Mouse (Mus musculus): ENCODE measurements around the gene Tmem236. TPM values are rescaled to one million over a fixed set of nuclear protein-coding genes. Genes with fewer than 3 reads are reported as not detected.

Tmem236 gene
- polyA plus RNA-seq (2015; fragmentation: Nextera tagmentation; extraction: Ambion mirVana) = 0.18 TPM in 1 of 2 replicates, not detected in the other

DNA sequence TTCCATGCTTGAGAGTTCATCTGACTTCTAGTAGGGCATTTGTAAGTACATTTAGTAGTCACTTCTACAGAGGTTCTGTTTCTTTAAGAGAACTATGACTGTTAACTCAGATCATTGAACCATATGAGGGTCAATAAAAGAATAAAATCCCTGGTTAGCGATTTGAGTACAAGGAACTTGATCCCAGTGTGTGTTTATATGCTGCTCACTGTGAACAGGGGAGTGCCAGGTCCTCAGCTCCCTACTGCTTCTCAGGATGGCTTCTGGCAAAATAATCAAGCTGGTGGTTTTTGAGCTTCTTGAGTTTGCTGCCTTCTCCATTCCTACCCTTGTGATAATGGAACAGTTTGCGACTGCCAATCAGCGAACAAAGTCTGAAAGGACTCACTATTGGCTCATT is at the start of gene Tmem236:
Tmem236 (plus strand) TSS at position 190 of the 400 bp plus-strand sequence.
- H3K36me3 ChIP-seq (ENCODE audit: control insufficient read depth, insufficient read depth) = no peaks in the 10 kb centered on the region
- no peak within 1 kb of the TSS for H3K4me2 ChIP-seq (ENCODE audit: low read depth, low read length)
- 70% methylated on average over 3 of the region's 3 CpGs for WGBS (ENCODE audit: insufficient replicate concordance)
- H3K4me3 ChIP-seq (ENCODE audit: low read depth, low read length) = no peak within 1 kb of the TSS
- H3K27ac ChIP-seq (ENCODE audit: low read length) = no peak within 1 kb of the TSS
- no peaks in the 10 kb centered on the region; the same call in 1 of the 2 replicates for H3K4me1 ChIP-seq (ENCODE audit: control insufficient read depth, low read depth, low read length)
- no peaks in the 10 kb centered on the region for H3K9me3 ChIP-seq (replicated peaks; ENCODE audit: control insufficient read depth, low read length)
- ATAC-seq (ENCODE audit: low read depth) = no peak
- H3K27me3 ChIP-seq (ENCODE audit: control insufficient read depth, insufficient read depth, low read depth, low read length) = no peaks in the 10 kb centered on the region
- H3K9ac ChIP-seq (ENCODE audit: low read depth, low read length) = no peak within 1 kb of the TSS

DNA sequence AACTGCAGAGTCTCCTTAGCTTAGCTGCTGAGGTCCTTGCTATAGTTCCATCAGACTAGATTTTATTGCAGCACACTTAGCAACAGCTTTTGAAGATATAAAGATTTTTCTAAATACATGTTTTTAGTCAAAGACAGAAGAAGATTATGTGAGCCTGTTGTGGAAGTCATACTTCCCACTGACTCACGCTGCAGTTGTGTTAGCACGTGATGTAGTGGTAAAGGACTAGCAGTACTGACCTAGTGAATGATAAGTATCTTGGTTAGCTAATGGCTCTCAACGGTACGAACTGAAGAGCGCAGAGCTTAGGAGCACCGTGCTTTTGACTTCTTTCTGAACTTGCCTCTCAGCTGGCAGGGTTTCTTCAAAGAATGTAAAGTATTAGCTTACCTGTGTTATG is 47.9 kb upstream of the Tmem236 start:
- no peak overlapping the region for H3K27ac ChIP-seq (ENCODE audit: low read length)
- no peak overlapping the region for H3K4me2 ChIP-seq (ENCODE audit: low read depth, low read length)
- no peak overlapping the region for H3K4me3 ChIP-seq (ENCODE audit: low read depth, low read length)
- H3K27me3 ChIP-seq (ENCODE audit: control insufficient read depth, insufficient read depth, low read depth, low read length) = no peaks in the 10 kb centered on the region
- no peak overlapping the region for H3K9ac ChIP-seq (ENCODE audit: low read depth, low read length)
- H3K36me3 ChIP-seq (ENCODE audit: control insufficient read depth, insufficient read depth) = peaks cover 8% of the 10 kb centered on the region
- 74% methylated on average over 6 of the region's 6 CpGs for WGBS (ENCODE audit: insufficient replicate concordance)
- H3K9me3 ChIP-seq (replicated peaks; ENCODE audit: control insufficient read depth, low read length) = no peaks in the 10 kb centered on the region
- no peaks in the 10 kb centered on the region for H3K4me1 ChIP-seq (ENCODE audit: control insufficient read depth, low read depth, low read length)
- ATAC-seq (ENCODE audit: low read depth) = no peak

DNA sequence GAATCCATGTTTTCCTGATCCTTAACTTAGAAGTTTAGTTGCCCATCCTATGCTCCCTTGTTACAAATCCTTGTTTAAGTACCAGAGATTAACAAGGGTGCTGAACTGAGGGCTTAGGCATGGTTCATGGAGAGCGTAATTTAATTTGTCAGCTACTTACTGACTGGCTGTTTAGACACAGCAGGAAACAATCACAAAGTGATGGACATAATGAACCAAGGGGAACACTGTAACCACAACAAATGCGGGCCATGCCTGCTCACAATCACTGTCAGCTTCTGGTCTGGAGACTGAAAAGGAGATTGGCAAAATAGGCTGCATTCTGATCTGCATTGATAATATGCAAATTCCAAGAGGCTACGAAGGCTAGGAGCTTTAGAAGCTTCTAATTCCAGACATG is 46.7 kb upstream of the Tmem236 start:
- H3K36me3 ChIP-seq (ENCODE audit: control insufficient read depth, insufficient read depth) = peaks cover 9% of the 10 kb centered on the region
- H3K9me3 ChIP-seq (replicated peaks; ENCODE audit: control insufficient read depth, low read length) = no peaks in the 10 kb centered on the region
- H3K27me3 ChIP-seq (ENCODE audit: control insufficient read depth, insufficient read depth, low read depth, low read length) = no peaks in the 10 kb centered on the region
- H3K4me1 ChIP-seq (ENCODE audit: control insufficient read depth, low read depth, low read length) = no peaks in the 10 kb centered on the region
- WGBS (ENCODE audit: insufficient replicate concordance) = 73% methylated on average over 3 of the region's 3 CpGs
- no peak overlapping the region for H3K4me3 ChIP-seq (ENCODE audit: low read depth, low read length)
- ATAC-seq (ENCODE audit: low read depth) = no peak
- no peak overlapping the region for H3K4me2 ChIP-seq (ENCODE audit: low read depth, low read length)
- no peak overlapping the region for H3K27ac ChIP-seq (ENCODE audit: low read length)
- H3K9ac ChIP-seq (ENCODE audit: low read depth, low read length) = no peak overlapping the region

DNA sequence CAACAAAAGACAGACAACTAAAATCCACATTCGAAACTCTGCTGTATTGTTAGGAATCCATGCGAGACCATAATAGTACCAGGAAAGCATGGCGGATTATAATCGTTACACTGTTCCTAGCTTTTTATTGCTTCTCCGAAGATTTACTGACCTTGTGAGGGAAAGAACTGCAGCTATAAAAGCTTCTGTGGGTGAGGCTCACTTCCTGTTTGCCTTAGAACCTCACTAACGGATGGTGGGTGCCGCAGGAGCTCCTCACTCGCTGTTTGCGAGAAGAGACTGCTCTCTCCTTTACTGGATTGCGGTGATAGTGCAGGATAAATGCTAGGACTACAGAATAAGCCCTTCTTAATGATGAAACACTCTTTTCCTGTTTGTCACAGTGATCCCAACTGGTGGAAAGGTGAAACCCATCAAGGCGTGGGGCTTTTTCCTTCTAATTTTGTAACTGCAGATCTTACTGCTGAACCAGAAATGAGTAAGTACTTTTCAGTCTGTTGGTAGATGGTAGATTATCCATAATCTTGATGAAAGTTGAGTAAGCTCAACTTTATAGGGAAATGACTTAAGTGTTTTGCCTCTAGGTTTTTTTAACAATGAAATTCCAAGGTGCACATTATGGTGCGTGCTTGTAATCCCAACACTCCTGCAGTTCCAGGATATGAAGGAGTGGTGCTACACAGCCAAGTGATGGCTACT is 43.5 kb upstream of the Tmem236 start:
- no peaks in the 10 kb centered on the region for H3K4me1 ChIP-seq (ENCODE audit: control insufficient read depth, low read depth, low read length)
- H3K4me2 ChIP-seq (ENCODE audit: low read depth, low read length) = peak overlapping the region; percentile 8; the same call in 1 of the 2 replicates
- H3K4me3 ChIP-seq (ENCODE audit: low read depth, low read length) = no peak overlapping the region
- no peaks in the 10 kb centered on the region for H3K27me3 ChIP-seq (ENCODE audit: control insufficient read depth, insufficient read depth, low read depth, low read length)
- no peak for ATAC-seq (ENCODE audit: low read depth)
- 35% methylated on average over 12 of the region's 12 CpGs for WGBS (ENCODE audit: insufficient replicate concordance)
- H3K36me3 ChIP-seq (ENCODE audit: control insufficient read depth, insufficient read depth) = peaks cover 5% of the 10 kb centered on the region
- H3K27ac ChIP-seq (ENCODE audit: low read length) = no peak overlapping the region
- no peak overlapping the region for H3K9ac ChIP-seq (ENCODE audit: low read depth, low read length)
- H3K9me3 ChIP-seq (replicated peaks; ENCODE audit: control insufficient read depth, low read length) = no peaks in the 10 kb centered on the region

DNA sequence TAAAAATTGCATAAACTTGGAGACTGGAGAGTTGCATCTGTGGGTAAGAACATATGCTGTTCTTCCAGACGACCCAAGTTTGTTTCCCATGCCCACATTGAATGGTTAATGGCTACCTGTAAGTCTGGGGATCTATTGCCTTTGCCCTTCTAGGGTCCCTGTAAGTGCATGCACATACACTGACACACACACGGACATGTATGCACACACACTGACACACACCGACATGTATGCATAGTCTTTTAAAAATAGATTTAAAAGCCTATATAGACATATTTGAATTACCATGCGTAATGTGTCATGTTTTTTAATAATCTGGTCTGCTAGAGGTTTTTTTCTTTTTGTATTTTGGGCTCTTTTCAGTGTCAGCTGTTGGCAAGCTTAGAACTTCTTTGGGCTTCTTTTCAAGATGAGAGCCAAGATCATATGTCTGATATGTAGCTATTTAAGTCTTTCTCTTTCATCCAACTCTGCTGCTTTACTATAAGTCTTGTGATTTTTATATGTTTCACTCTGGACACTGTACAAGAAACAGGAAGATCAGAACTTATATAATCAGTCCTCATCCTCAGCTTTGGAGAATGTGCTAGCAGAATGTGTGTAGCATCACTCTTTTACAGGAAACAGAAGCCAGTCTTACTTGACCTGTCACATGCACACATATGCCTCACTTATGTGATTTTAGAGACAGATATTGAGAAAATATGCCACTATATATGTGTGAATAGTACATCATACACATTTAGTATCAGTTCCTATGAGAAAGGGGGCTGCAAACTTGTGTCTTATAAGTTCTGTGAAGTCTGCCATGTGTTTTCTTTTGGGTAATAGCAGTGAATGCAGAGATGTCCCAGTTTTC is 41.6 kb upstream of the Tmem236 start:
- no peaks in the 10 kb centered on the region for H3K4me1 ChIP-seq (ENCODE audit: control insufficient read depth, low read depth, low read length)
- 75% methylated on average over 4 of the region's 4 CpGs for WGBS (ENCODE audit: insufficient replicate concordance)
- H3K36me3 ChIP-seq (ENCODE audit: control insufficient read depth, insufficient read depth) = peaks cover 5% of the 10 kb centered on the region

DNA sequence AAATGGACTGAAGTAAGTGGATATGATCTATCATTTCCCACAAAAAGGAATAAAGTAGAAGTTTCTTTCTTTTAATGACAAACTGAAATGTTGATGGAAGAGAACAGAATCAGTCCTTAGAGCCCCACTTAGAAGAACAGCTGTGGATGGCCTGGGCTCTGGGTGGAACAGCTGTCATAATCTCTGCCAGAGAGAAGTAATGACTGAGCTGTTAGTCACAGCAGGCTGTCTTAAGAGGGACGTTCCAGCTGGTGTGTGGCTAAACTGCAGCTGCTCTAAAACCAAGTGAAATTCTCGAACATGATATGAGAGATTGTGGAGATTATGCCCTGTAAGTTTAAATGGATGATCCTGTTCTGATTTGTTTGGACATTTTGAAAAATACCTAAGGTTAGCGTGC is 37.4 kb upstream of the Tmem236 start:
- ATAC-seq (ENCODE audit: low read depth) = no peak
- H3K9ac ChIP-seq (ENCODE audit: low read depth, low read length) = no peak overlapping the region
- H3K4me3 ChIP-seq (ENCODE audit: low read depth, low read length) = no peak overlapping the region
- H3K4me1 ChIP-seq (ENCODE audit: control insufficient read depth, low read depth, low read length) = no peaks in the 10 kb centered on the region
- no peaks in the 10 kb centered on the region for H3K9me3 ChIP-seq (replicated peaks; ENCODE audit: control insufficient read depth, low read length)
- no peak overlapping the region for H3K4me2 ChIP-seq (ENCODE audit: low read depth, low read length)
- peaks cover 10% of the 10 kb centered on the region for H3K36me3 ChIP-seq (ENCODE audit: control insufficient read depth, insufficient read depth)
- H3K27ac ChIP-seq (ENCODE audit: low read length) = no peak overlapping the region
- 70% methylated on average over 3 of the region's 3 CpGs for WGBS (ENCODE audit: insufficient replicate concordance)
- no peaks in the 10 kb centered on the region for H3K27me3 ChIP-seq (ENCODE audit: control insufficient read depth, insufficient read depth, low read depth, low read length)

More for the DNA sequence above, 41.6 kb upstream of the Tmem236 start:
- Histone ChIP-seq H3K4me2 (ENCODE audit: low read depth, low read length) (no peak overlapping the region), H3K4me3 (ENCODE audit: low read depth, low read length) (no peak overlapping the region), H3K27me3 (ENCODE audit: control insufficient read depth, insufficient read depth, low read depth, low read length) (no peaks in the 10 kb centered on the region), H3K27ac (ENCODE audit: low read length) (no peak overlapping the region), H3K9me3 (replicated peaks; ENCODE audit: control insufficient read depth, low read length) (no peaks in the 10 kb centered on the region), H3K9ac (ENCODE audit: low read depth, low read length) (no peak overlapping the region)
- ATAC-seq (ENCODE audit: low read depth) = no peak

DNA sequence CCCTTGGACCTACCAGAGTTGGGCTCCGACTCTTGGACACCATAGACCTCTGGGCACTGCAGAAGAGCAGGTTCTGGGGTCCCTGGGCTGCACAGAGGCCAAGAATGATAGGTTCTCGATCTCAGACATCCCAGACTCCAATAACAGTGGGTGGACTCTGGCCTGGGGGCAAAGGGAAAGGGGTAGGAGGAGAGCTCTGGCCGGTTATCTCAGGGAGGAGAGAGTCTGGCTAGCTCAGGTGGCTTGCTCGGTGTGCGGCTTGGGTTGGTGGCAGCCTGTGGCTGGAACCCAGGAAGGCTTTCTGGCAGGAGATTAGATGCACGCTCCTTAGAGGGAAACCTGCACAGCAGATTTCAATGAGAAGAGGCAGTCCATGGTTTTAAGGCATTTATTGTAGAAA is 34.7 kb upstream of the Tmem236 start:
- no peaks in the 10 kb centered on the region for H3K4me1 ChIP-seq (ENCODE audit: control insufficient read depth, low read depth, low read length)
- no peak for ATAC-seq (ENCODE audit: low read depth)
- no peak overlapping the region for H3K4me2 ChIP-seq (ENCODE audit: low read depth, low read length)
- peaks cover 22% of the 10 kb centered on the region for H3K36me3 ChIP-seq (ENCODE audit: control insufficient read depth, insufficient read depth)
- no peaks in the 10 kb centered on the region for H3K9me3 ChIP-seq (replicated peaks; ENCODE audit: control insufficient read depth, low read length)
- H3K9ac ChIP-seq (ENCODE audit: low read depth, low read length) = no peak overlapping the region
- 74% methylated on average over 6 of the region's 6 CpGs for WGBS (ENCODE audit: insufficient replicate concordance)
- no peak overlapping the region for H3K27ac ChIP-seq (ENCODE audit: low read length)
- no peak overlapping the region for H3K4me3 ChIP-seq (ENCODE audit: low read depth, low read length)
- no peaks in the 10 kb centered on the region for H3K27me3 ChIP-seq (ENCODE audit: control insufficient read depth, insufficient read depth, low read depth, low read length)

DNA sequence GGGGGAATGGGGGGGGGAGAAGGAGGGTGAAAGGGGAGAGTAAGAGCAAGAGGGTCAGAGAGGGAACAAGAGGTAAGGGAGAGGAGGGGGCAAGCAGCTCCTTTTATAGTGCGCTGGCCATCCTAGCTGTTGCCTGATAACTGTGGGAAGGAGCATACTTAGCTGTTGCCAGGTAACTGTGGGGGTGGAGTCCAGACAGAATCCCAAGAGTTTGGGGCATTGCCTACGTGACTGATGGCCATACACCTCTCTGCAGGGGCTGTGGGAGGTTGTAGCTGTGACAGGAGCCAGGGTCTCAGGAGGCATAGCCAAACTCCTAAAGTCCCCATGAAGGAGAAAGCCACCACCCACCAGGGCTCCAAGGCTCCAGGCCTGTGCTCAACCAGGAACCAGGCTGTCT is 34.3 kb upstream of the Tmem236 start:
- ATAC-seq (ENCODE audit: low read depth) = no peak
- H3K36me3 ChIP-seq (ENCODE audit: control insufficient read depth, insufficient read depth) = peaks cover 22% of the 10 kb centered on the region

DNA sequence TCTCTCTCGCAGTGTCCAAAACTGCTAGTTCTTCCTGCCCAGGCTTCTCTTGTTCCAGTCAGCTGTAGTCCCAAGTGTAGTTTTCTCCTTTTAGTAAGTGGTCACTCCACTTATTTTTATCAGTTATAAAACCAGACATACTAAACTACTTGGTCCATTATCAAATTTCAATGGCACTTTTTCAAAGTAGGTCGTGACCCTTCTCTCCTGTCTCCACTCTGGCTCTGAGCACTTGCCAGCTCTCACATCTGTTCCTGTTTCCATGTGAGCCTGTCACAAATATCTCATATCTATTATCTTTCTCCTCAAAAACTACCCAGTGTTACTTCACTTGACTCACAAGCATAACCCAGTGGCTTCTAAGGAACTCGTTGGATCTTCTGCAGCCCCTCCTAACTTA is 29.0 kb upstream of the Tmem236 start:
- Histone ChIP-seq H3K9me3 (replicated peaks; ENCODE audit: control insufficient read depth, low read length) (no peaks in the 10 kb centered on the region), H3K36me3 (ENCODE audit: control insufficient read depth, insufficient read depth) (peaks cover 19% of the 10 kb centered on the region), H3K4me3 (ENCODE audit: low read depth, low read length) (no peak overlapping the region), H3K27me3 (ENCODE audit: control insufficient read depth, insufficient read depth, low read depth, low read length) (no peaks in the 10 kb centered on the region), H3K4me2 (ENCODE audit: low read depth, low read length) (no peak overlapping the region), H3K27ac (ENCODE audit: low read length) (no peak overlapping the region), H3K9ac (ENCODE audit: low read depth, low read length) (no peak overlapping the region), H3K4me1 (ENCODE audit: control insufficient read depth, low read depth, low read length) (no peaks in the 10 kb centered on the region)
- 73% methylated on average over 3 of the region's 3 CpGs for whole genome bisulfite sequencing (ENCODE audit: insufficient replicate concordance)
- no peak for ATAC-seq (ENCODE audit: low read depth)

More for the DNA sequence above, 34.3 kb upstream of the Tmem236 start:
- Histone ChIP-seq H3K9me3 (replicated peaks; ENCODE audit: control insufficient read depth, low read length) (no peaks in the 10 kb centered on the region), H3K4me1 (ENCODE audit: control insufficient read depth, low read depth, low read length) (no peaks in the 10 kb centered on the region), H3K9ac (ENCODE audit: low read depth, low read length) (no peak overlapping the region), H3K4me3 (ENCODE audit: low read depth, low read length) (no peak overlapping the region), H3K4me2 (ENCODE audit: low read depth, low read length) (no peak overlapping the region), H3K27ac (ENCODE audit: low read length) (no peak overlapping the region), H3K27me3 (ENCODE audit: control insufficient read depth, insufficient read depth, low read depth, low read length) (no peaks in the 10 kb centered on the region)
- 91% methylated on average over 2 of the region's 2 CpGs for WGBS (ENCODE audit: insufficient replicate concordance)

Data from liver, embryonic 16.5 days (tissue).